Mouse (Mus musculus): ENCODE results near the gene Ubap1l. TPM values are rescaled to one million over a fixed set of nuclear protein-coding genes. Genes with fewer than 3 reads are reported as not detected.

Ubap1l gene
- polyA plus RNA-seq, 1 experiment from 2014 or later = 0.13 TPM

DNA sequence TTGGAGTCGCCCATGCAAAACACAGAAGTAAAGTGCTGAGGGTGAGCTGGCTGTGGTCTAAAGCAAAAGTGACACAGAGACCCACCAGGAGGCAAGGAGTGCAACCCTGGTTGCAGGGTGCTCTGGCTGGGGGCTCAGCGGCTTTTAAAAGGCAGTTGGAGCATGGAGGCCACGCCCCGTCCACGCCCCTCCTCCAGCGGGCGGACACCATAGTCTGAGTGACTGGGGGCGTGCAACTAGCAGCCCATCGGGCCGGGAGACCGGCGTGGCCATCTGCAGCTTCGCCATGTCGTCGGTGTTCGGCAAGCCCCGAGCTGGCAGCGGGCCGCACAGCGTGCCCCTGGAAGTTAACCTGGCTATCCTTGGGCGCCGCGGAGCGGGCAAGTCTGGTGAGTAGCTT, 37.4 kb downstream of the Ubap1l start, which contains the start of gene Rasl12:
Gene Rasl12, plus strand, starts transcription at position 228 of the 400 bp plus-strand sequence.
- peak within 1 kb of the TSS; percentile 87 for H3K4me2 ChIP-seq (ENCODE audit: low read depth, low read length)
- H3K27ac ChIP-seq (ENCODE audit: low read length) = no peak within 1 kb of the TSS
- WGBS = under 1% methylated on average over 24 of the region's 24 CpGs

DNA sequence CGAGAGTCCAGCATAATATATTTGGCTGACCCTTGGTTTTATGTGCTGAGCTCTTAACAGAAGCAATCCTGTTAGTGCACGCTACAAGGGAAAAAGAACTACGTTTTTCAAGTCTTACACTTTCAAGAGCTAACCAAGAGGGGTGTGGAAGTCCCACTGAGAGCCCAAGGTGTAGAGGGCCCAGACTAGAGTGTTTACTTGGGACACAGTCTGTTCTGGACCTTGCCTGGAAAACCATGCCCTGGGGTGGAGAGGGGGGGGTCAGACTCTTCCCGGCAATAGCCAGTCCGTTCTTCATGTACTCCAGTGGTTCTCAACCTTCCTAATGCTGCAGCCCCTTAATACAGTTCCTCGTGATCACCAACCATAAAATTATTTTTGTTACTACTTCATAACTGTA, 39.1 kb downstream of the Ubap1l start:
- peak overlapping the region; percentile 26; the same call in 1 of the 2 replicates for H3K4me3 ChIP-seq (ENCODE audit: low read length)
- WGBS = 82% methylated on average over 6 of the region's 6 CpGs

More for the DNA sequence above, 37.4 kb downstream of the Ubap1l start, which contains the start of gene Rasl12:
- H3K9ac ChIP-seq (ENCODE audit: low read length) = peak within 1 kb of the TSS; percentile 69
- no peaks in the 10 kb centered on the region for H3K9me3 ChIP-seq (replicated peaks; ENCODE audit: control insufficient read depth, low read length)
- H3K4me1 ChIP-seq (ENCODE audit: control insufficient read depth, insufficient read depth, low read length) = peaks cover 10% of the 10 kb centered on the region
- no peaks in the 10 kb centered on the region for H3K36me3 ChIP-seq (ENCODE audit: control insufficient read depth, insufficient read depth)
- peak; percentile 82 for ATAC-seq (replicated peaks; ENCODE audit: extremely low read depth, insufficient read depth, low FRiP score)
- H3K4me3 ChIP-seq (ENCODE audit: low read length) = peak within 1 kb of the TSS; percentile 65
- H3K27me3 ChIP-seq (ENCODE audit: control insufficient read depth, insufficient read depth, low read length) = no peaks in the 10 kb centered on the region

DNA sequence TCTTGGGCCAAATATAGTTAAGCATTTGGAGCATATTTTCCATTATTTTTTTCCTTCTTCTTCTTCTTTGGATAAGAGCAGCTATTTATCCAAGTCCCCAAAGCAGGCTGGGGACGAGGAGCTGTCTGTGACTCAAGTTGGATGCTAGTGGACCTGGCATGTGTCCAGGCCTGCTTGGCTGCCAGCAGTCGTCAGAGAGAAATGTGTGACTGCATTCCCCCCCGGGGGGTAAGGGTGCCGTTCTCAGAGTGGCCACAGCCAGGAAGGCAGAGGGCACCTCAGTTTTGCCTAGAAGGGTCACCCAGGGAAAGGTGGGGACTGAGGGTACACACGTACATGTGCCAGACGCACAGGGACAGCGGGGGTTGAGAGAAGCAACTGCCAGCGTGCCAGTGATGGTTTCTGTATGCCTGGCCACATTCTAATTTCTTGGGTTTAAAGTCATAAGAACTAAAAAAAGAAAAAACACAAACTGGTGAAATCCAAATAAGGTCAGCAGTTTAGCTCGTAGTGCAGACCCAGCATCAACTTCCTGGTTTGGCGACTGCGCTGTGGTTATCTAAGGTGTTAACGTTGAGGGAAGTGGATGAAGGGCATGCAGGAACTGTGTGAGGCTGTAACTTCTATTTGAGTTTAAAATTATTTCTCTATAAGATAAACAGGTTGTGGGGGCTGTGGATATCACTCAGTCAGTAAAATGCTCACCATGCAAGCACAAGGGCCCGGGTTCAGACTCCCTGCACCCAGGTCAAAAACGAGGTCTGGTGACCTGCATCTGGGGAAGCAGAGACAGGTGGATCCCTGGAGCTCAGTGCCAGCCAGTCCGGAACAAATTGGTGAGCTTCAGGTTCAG, 43.7 kb downstream of the Ubap1l start:
- ATAC-seq (replicated peaks; ENCODE audit: extremely low read depth, insufficient read depth, low FRiP score) = peak; percentile 74
- Histone ChIP-seq H3K4me1 (ENCODE audit: control insufficient read depth, insufficient read depth, low read length) (peaks cover 7% of the 10 kb centered on the region), H3K27ac (ENCODE audit: low read length) (peak overlapping the region; percentile 66), H3K9ac (ENCODE audit: low read length) (peak overlapping the region; percentile 61), H3K27me3 (ENCODE audit: control insufficient read depth, insufficient read depth, low read length) (no peaks in the 10 kb centered on the region), H3K9me3 (replicated peaks; ENCODE audit: control insufficient read depth, low read length) (no peaks in the 10 kb centered on the region), H3K4me2 (ENCODE audit: low read depth, low read length) (peak overlapping the region; percentile 61), H3K36me3 (ENCODE audit: control insufficient read depth, insufficient read depth) (no peaks in the 10 kb centered on the region), H3K4me3 (ENCODE audit: low read length) (0 out of 2 replicates have a peak overlapping the region, but pooled peaks have one; percentile 33)
- WGBS = 39% methylated on average over 15 of the region's 15 CpGs

More for the DNA sequence above, 39.1 kb downstream of the Ubap1l start:
- peak overlapping the region; percentile 12; the same call in 1 of the 2 replicates for H3K4me2 ChIP-seq (ENCODE audit: low read depth, low read length)
- H3K9ac ChIP-seq (ENCODE audit: low read length) = no peak overlapping the region
- H3K9me3 ChIP-seq (replicated peaks; ENCODE audit: control insufficient read depth, low read length) = no peaks in the 10 kb centered on the region
- H3K27me3 ChIP-seq (ENCODE audit: control insufficient read depth, insufficient read depth, low read length) = no peaks in the 10 kb centered on the region
- peaks cover 15% of the 10 kb centered on the region for H3K4me1 ChIP-seq (ENCODE audit: control insufficient read depth, insufficient read depth, low read length)
- no peaks in the 10 kb centered on the region for H3K36me3 ChIP-seq (ENCODE audit: control insufficient read depth, insufficient read depth)
- no peak for ATAC-seq (replicated peaks; ENCODE audit: extremely low read depth, insufficient read depth, low FRiP score)
- no peak overlapping the region for H3K27ac ChIP-seq (ENCODE audit: low read length)

GRCm38 (mm10) chr9:65405184-65405449, 44.3 kb downstream of the Ubap1l start:
- Histone ChIP-seq H3K9me3 (replicated peaks; ENCODE audit: control insufficient read depth, low read length) (no peaks in the 10 kb centered on the region), H3K36me3 (ENCODE audit: control insufficient read depth, insufficient read depth) (no peaks in the 10 kb centered on the region), H3K4me3 (ENCODE audit: low read length) (no peak overlapping the region), H3K4me1 (ENCODE audit: control insufficient read depth, insufficient read depth, low read length) (peaks cover 7% of the 10 kb centered on the region), H3K27me3 (ENCODE audit: control insufficient read depth, insufficient read depth, low read length) (no peaks in the 10 kb centered on the region), H3K27ac (ENCODE audit: low read length) (no peak overlapping the region), H3K9ac (ENCODE audit: low read length) (no peak overlapping the region), H3K4me2 (ENCODE audit: low read depth, low read length) (no peak overlapping the region)
- WGBS = 77% methylated on average over 2 of the region's 2 CpGs
- ATAC-seq (replicated peaks; ENCODE audit: extremely low read depth, insufficient read depth, low FRiP score) = no peak

DNA sequence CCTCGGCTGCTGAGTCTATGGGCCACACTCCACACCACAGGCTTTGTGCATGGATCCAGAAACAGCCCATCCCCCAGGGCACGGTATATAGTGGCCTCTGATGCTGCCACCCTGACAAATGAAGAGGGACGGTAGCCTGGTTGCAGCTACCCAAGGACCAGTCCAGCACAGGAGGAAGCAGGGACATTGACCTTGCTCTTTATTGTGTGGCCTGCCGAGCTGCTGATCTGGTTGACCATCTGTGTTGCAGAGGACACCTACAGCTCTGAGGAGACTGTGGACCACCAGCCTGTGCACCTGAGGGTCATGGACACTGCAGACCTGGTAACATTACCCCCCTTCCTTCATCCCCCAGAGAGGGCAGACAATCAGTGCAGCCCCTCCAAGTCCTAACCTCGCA, 46.5 kb downstream of the Ubap1l start:
- H3K4me3 ChIP-seq (ENCODE audit: low read length) = no peak overlapping the region
- 78% methylated on average over 5 of the region's 5 CpGs for WGBS
- no peak for ATAC-seq (replicated peaks; ENCODE audit: extremely low read depth, insufficient read depth, low FRiP score)

GRCm38 (mm10) chr9:65407861-65408260, 47.0 kb downstream of the Ubap1l start:
- no peaks in the 10 kb centered on the region for H3K9me3 ChIP-seq (replicated peaks; ENCODE audit: control insufficient read depth, low read length)
- H3K4me3 ChIP-seq (ENCODE audit: low read length) = no peak overlapping the region
- no peaks in the 10 kb centered on the region for H3K27me3 ChIP-seq (ENCODE audit: control insufficient read depth, insufficient read depth, low read length)
- H3K36me3 ChIP-seq (ENCODE audit: control insufficient read depth, insufficient read depth) = no peaks in the 10 kb centered on the region
- H3K4me1 ChIP-seq (ENCODE audit: control insufficient read depth, insufficient read depth, low read length) = peaks cover 7% of the 10 kb centered on the region
- H3K4me2 ChIP-seq (ENCODE audit: low read depth, low read length) = no peak overlapping the region
- 69% methylated on average over 3 of the region's 3 CpGs for WGBS
- ATAC-seq (replicated peaks; ENCODE audit: extremely low read depth, insufficient read depth, low FRiP score) = no peak
- no peak overlapping the region for H3K27ac ChIP-seq (ENCODE audit: low read length)
- H3K9ac ChIP-seq (ENCODE audit: low read length) = no peak overlapping the region

More for the DNA sequence above, 46.5 kb downstream of the Ubap1l start:
- Histone ChIP-seq H3K4me1 (ENCODE audit: control insufficient read depth, insufficient read depth, low read length) (peaks cover 7% of the 10 kb centered on the region), H3K36me3 (ENCODE audit: control insufficient read depth, insufficient read depth) (no peaks in the 10 kb centered on the region), H3K9ac (ENCODE audit: low read length) (no peak overlapping the region), H3K4me2 (ENCODE audit: low read depth, low read length) (no peak overlapping the region), H3K9me3 (replicated peaks; ENCODE audit: control insufficient read depth, low read length) (no peaks in the 10 kb centered on the region), H3K27me3 (ENCODE audit: control insufficient read depth, insufficient read depth, low read length) (no peaks in the 10 kb centered on the region), H3K27ac (ENCODE audit: low read length) (no peak overlapping the region)

GRCm38 (mm10) chr9:65408871-65409295, 48.0 kb downstream of the Ubap1l start:
- H3K27me3 ChIP-seq (ENCODE audit: control insufficient read depth, insufficient read depth, low read length) = no peaks in the 10 kb centered on the region
- H3K4me1 ChIP-seq (ENCODE audit: control insufficient read depth, insufficient read depth, low read length) = peaks cover 7% of the 10 kb centered on the region
- H3K9me3 ChIP-seq (replicated peaks; ENCODE audit: control insufficient read depth, low read length) = no peaks in the 10 kb centered on the region
- no peaks in the 10 kb centered on the region for H3K36me3 ChIP-seq (ENCODE audit: control insufficient read depth, insufficient read depth)
- H3K4me3 ChIP-seq (ENCODE audit: low read length) = no peak overlapping the region
- no peak overlapping the region for H3K9ac ChIP-seq (ENCODE audit: low read length)
- no peak overlapping the region for H3K4me2 ChIP-seq (ENCODE audit: low read depth, low read length)
- ATAC-seq (replicated peaks; ENCODE audit: extremely low read depth, insufficient read depth, low FRiP score) = no peak
- 57% methylated on average over 5 of the region's 5 CpGs for WGBS
- H3K27ac ChIP-seq (ENCODE audit: low read length) = no peak overlapping the region

- 86% methylated on average over 8 of the region's 8 CpGs for WGBS
- no peaks in the 10 kb centered on the region for H3K4me1 ChIP-seq (ENCODE audit: control insufficient read depth, insufficient read depth, low read length)
- H3K9me3 ChIP-seq (replicated peaks; ENCODE audit: control insufficient read depth, low read length) = no peaks in the 10 kb centered on the region
- no peak for ATAC-seq (replicated peaks; ENCODE audit: extremely low read depth, insufficient read depth, low FRiP score)
- no peaks in the 10 kb centered on the region for H3K36me3 ChIP-seq (ENCODE audit: control insufficient read depth, insufficient read depth)
- no peak overlapping the region for H3K4me3 ChIP-seq (ENCODE audit: low read length)
- H3K27me3 ChIP-seq (ENCODE audit: control insufficient read depth, insufficient read depth, low read length) = no peaks in the 10 kb centered on the region
- H3K27ac ChIP-seq (ENCODE audit: low read length) = no peak overlapping the region
- H3K4me2 ChIP-seq (ENCODE audit: low read depth, low read length) = no peak overlapping the region
- no peak overlapping the region for H3K9ac ChIP-seq (ENCODE audit: low read length)
Measured at GRCm38 (mm10) chr9:65410378-65410777, 49.5 kb downstream of the Ubap1l start.

GRCm38 (mm10) chr9:65411326-65411725, 50.5 kb downstream of the Ubap1l start:
- Histone ChIP-seq H3K27ac (ENCODE audit: low read length) (no peak overlapping the region), H3K4me1 (ENCODE audit: control insufficient read depth, insufficient read depth, low read length) (no peaks in the 10 kb centered on the region), H3K4me2 (ENCODE audit: low read depth, low read length) (no peak overlapping the region), H3K4me3 (ENCODE audit: low read length) (no peak overlapping the region), H3K9me3 (replicated peaks; ENCODE audit: control insufficient read depth, low read length) (no peaks in the 10 kb centered on the region), H3K9ac (ENCODE audit: low read length) (no peak overlapping the region), H3K27me3 (ENCODE audit: control insufficient read depth, insufficient read depth, low read length) (no peaks in the 10 kb centered on the region), H3K36me3 (ENCODE audit: control insufficient read depth, insufficient read depth) (no peaks in the 10 kb centered on the region)
- no peak for ATAC-seq (replicated peaks; ENCODE audit: extremely low read depth, insufficient read depth, low FRiP score)
- WGBS = 52% methylated on average over 3 of the region's 3 CpGs

Data from heart, embryonic 16.5 days (tissue).